Mouse (Mus musculus): ENCODE measurements around the gene Ptgis.

- no peak for TF ChIP-seq GATA1 (IDR thresholded peaks at IDR 0.05; ENCODE audit: borderline replicate concordance, low read length)
- TF ChIP-seq CTCF (IDR thresholded peaks at IDR 0.05; ENCODE audit: low read depth, low read length), result no peak
- TF ChIP-seq GATA2 (IDR thresholded peaks at IDR 0.05; ENCODE audit: borderline replicate concordance, low read depth, low read length), result no peak
Measured at GRCm38 (mm10) chr2:167205918-167206629, 34.3 kb downstream of the Ptgis start.

Measured in G1E (cell line).